Mouse (Mus musculus): Measurements from ENCODE around the gene Gm3625.
"Not testable (repeated sequence)": the region's sequence is repeated elsewhere in the genome, so short reads cannot be mapped to it uniquely, and the experiment has no call there.

The Gm3625 gene

GRCm38 (mm10) chr12:4555451-4555850 lies 37.3 kb downstream of the Gm3625 start:
- DNase-seq (ENCODE audit: low spot score), result no peak

- DNase-seq (ENCODE audit: low spot score), result not testable (repeated sequence)
These were observed 39.0 kb downstream of the Gm3625 start for GRCm38 (mm10) chr12:4553704-4554103.

- DNase-seq (ENCODE audit: low spot score), result peak; percentile 51
These were observed 44.4 kb downstream of the Gm3625 start for GRCm38 (mm10) chr12:4548053-4549013.

GRCm38 (mm10) chr12:4547557-4547956 lies 45.2 kb downstream of the Gm3625 start:
- no peak for DNase-seq (ENCODE audit: low spot score)

- no peak for DNase-seq (ENCODE audit: low spot score)
These were observed 46.2 kb downstream of the Gm3625 start for GRCm38 (mm10) chr12:4546491-4546890.

GRCm38 (mm10) chr12:4545425-4545824 lies 47.3 kb downstream of the Gm3625 start:
- no peak for DNase-seq (ENCODE audit: low spot score)

- DNase-seq (ENCODE audit: low spot score), result no peak
These were observed 48.3 kb downstream of the Gm3625 start for GRCm38 (mm10) chr12:4544400-4544919.

Measured in yolk sac, embryonic 10.5 days (tissue).